Mouse (Mus musculus): ENCODE data around the gene Mrm1. TPM values are rescaled to one million over a fixed set of nuclear protein-coding genes. Genes with fewer than 3 reads are reported as not detected.
"Not testable (repeated sequence)": the region's sequence is repeated elsewhere in the genome, so short reads cannot be mapped to it uniquely, and the experiment has no call there.

The Mrm1 gene
- polyA plus RNA-seq (2015; fragmentation: Nextera tagmentation; extraction: Ambion mirVana), result 19.2 and 19.6 TPM in 2 replicates

GRCm38 (mm10) chr11:84818961-84819692 is at the start of gene Mrm1:
Gene Mrm1, minus strand, starts transcription at chr11:84819515.
- ATAC-seq (ENCODE audit: low FRiP score), result peak; percentile 81
- no peaks in the 10 kb centered on the region for H3K27me3 ChIP-seq (replicated peaks)

GRCm38 (mm10) chr11:84868786-84869259 is 49.5 kb upstream of the Mrm1 start:
- Histone ChIP-seq H3K4me3 (replicated peaks) (peak overlapping the region; percentile 87), H3K9me3 (replicated peaks) (no peaks in the 10 kb centered on the region), H3K4me1 (peaks cover 23% of the 10 kb centered on the region), H3K27ac (replicated peaks) (0 out of 2 replicates have a peak overlapping the region, but pooled peaks have one; percentile 99), H3K4me2 (peak overlapping the region; percentile 88), H3K36me3 (no peaks in the 10 kb centered on the region), H3K9ac (replicated peaks) (peak overlapping the region; percentile 92), H3K27me3 (replicated peaks) (no peaks in the 10 kb centered on the region)
- WGBS, result 20% methylated on average over 7 of the region's 7 CpGs
- ATAC-seq (ENCODE audit: low FRiP score), result no peak

More at GRCm38 (mm10) chr11:84818961-84819692, at the start of gene Mrm1:
- peak within 1 kb of the TSS; percentile 66 for H3K9ac ChIP-seq (replicated peaks)
- peak within 1 kb of the TSS; percentile 97 for H3K4me2 ChIP-seq
- H3K9me3 ChIP-seq (replicated peaks), result no peaks in the 10 kb centered on the region
- H3K27ac ChIP-seq (replicated peaks), result peak within 1 kb of the TSS; percentile 74
- WGBS, result under 1% methylated on average over 54 of the region's 55 CpGs
- H3K36me3 ChIP-seq, result no peaks in the 10 kb centered on the region
- peak within 1 kb of the TSS; percentile 75 for H3K4me3 ChIP-seq (replicated peaks)
- H3K4me1 ChIP-seq, result peaks cover 15% of the 10 kb centered on the region

GRCm38 (mm10) chr11:84867586-84867985 is 48.3 kb upstream of the Mrm1 start:
- H3K4me3 ChIP-seq (replicated peaks), result no peak overlapping the region
- H3K4me2 ChIP-seq, result no peak overlapping the region
- H3K27ac ChIP-seq (replicated peaks), result no peak overlapping the region
- peaks cover 23% of the 10 kb centered on the region for H3K4me1 ChIP-seq
- 92% methylated on average over 2 of the region's 2 CpGs for WGBS
- H3K9ac ChIP-seq (replicated peaks), result no peak overlapping the region
- H3K9me3 ChIP-seq (replicated peaks), result no peaks in the 10 kb centered on the region
- ATAC-seq (ENCODE audit: low FRiP score), result no peak
- no peaks in the 10 kb centered on the region for H3K36me3 ChIP-seq
- H3K27me3 ChIP-seq (replicated peaks), result no peaks in the 10 kb centered on the region

GRCm38 (mm10) chr11:84865268-84865667 is 46.0 kb upstream of the Mrm1 start:
- no peak overlapping the region for H3K4me2 ChIP-seq
- no peaks in the 10 kb centered on the region for H3K27me3 ChIP-seq (replicated peaks)
- H3K9ac ChIP-seq (replicated peaks), result no peak overlapping the region
- no peak for ATAC-seq (ENCODE audit: low FRiP score)
- no peaks in the 10 kb centered on the region for H3K9me3 ChIP-seq (replicated peaks)
- peaks cover 20% of the 10 kb centered on the region for H3K4me1 ChIP-seq
- H3K27ac ChIP-seq (replicated peaks), result no peak overlapping the region
- H3K36me3 ChIP-seq, result peaks cover 4% of the 10 kb centered on the region
- 79% methylated on average over 2 of the region's 2 CpGs for WGBS
- no peak overlapping the region for H3K4me3 ChIP-seq (replicated peaks)

- H3K4me1 ChIP-seq, result no peaks in the 10 kb centered on the region
- no peak for ATAC-seq (ENCODE audit: low FRiP score)
- 97% methylated on average over 6 of the region's 6 CpGs for WGBS
- peaks cover 57% of the 10 kb centered on the region for H3K36me3 ChIP-seq
- H3K27me3 ChIP-seq (replicated peaks), result no peaks in the 10 kb centered on the region
- no peaks in the 10 kb centered on the region for H3K9me3 ChIP-seq (replicated peaks)
- no peak overlapping the region for H3K9ac ChIP-seq (replicated peaks)
- H3K4me2 ChIP-seq, result no peak overlapping the region
- no peak overlapping the region for H3K27ac ChIP-seq (replicated peaks)
- H3K4me3 ChIP-seq (replicated peaks), result no peak overlapping the region
These were observed 36.0 kb upstream of the Mrm1 start for GRCm38 (mm10) chr11:84855285-84855684.

GRCm38 (mm10) chr11:84847475-84848090 is 28.3 kb upstream of the Mrm1 start:
- 74% methylated on average over 7 of the region's 7 CpGs for WGBS
- ATAC-seq (ENCODE audit: low FRiP score), result no peak
- H3K9me3 ChIP-seq (replicated peaks), result no peaks in the 10 kb centered on the region
- H3K36me3 ChIP-seq, result peaks cover 46% of the 10 kb centered on the region
- H3K9ac ChIP-seq (replicated peaks), result no peak overlapping the region
- H3K27ac ChIP-seq (replicated peaks), result no peak overlapping the region
- no peak overlapping the region for H3K4me3 ChIP-seq (replicated peaks)
- H3K4me2 ChIP-seq, result no peak overlapping the region
- no peaks in the 10 kb centered on the region for H3K4me1 ChIP-seq
- no peaks in the 10 kb centered on the region for H3K27me3 ChIP-seq (replicated peaks)

GRCm38 (mm10) chr11:84846741-84847474 is 27.6 kb upstream of the Mrm1 start:
- no peak overlapping the region for H3K4me3 ChIP-seq (replicated peaks)
- no peak overlapping the region for H3K4me2 ChIP-seq
- peaks cover 41% of the 10 kb centered on the region for H3K36me3 ChIP-seq
- no peak overlapping the region for H3K27ac ChIP-seq (replicated peaks)
- 94% methylated on average over 15 of the region's 15 CpGs for WGBS
- no peaks in the 10 kb centered on the region for H3K4me1 ChIP-seq
- H3K9ac ChIP-seq (replicated peaks), result no peak overlapping the region
- no peaks in the 10 kb centered on the region for H3K27me3 ChIP-seq (replicated peaks)
- ATAC-seq (ENCODE audit: low FRiP score), result no peak
- no peaks in the 10 kb centered on the region for H3K9me3 ChIP-seq (replicated peaks)

GRCm38 (mm10) chr11:84839330-84839729 is 20.0 kb upstream of the Mrm1 start:
- Histone ChIP-seq H3K9ac (replicated peaks) (no peak overlapping the region), H3K4me1 (no peaks in the 10 kb centered on the region), H3K4me3 (replicated peaks) (no peak overlapping the region), H3K36me3 (peaks cover 57% of the 10 kb centered on the region), H3K9me3 (replicated peaks) (no peaks in the 10 kb centered on the region), H3K4me2 (no peak overlapping the region), H3K27me3 (replicated peaks) (no peaks in the 10 kb centered on the region), H3K27ac (replicated peaks) (no peak overlapping the region)
- no peak for ATAC-seq (ENCODE audit: low FRiP score)
- 91% methylated on average over 2 of the region's 2 CpGs for WGBS

- H3K27me3 ChIP-seq (replicated peaks); H3K9me3 ChIP-seq (replicated peaks); ATAC-seq (ENCODE audit: low FRiP score): not testable (repeated sequence)
- peak overlapping the region; percentile 62 for H3K4me3 ChIP-seq (replicated peaks)
- peak overlapping the region; percentile 92 for H3K4me2 ChIP-seq
- peaks cover 26% of the 10 kb centered on the region for H3K36me3 ChIP-seq
- H3K4me1 ChIP-seq, result peaks cover 23% of the 10 kb centered on the region
- WGBS, result 78% methylated on average over 11 of the region's 11 CpGs
- H3K27ac ChIP-seq (replicated peaks), result peak overlapping the region; percentile 77
- H3K9ac ChIP-seq (replicated peaks), result 0 out of 2 replicates have a peak overlapping the region, but pooled peaks have one; percentile 67
These were observed 10.2 kb upstream of the Mrm1 start for GRCm38 (mm10) chr11:84829495-84829894.

GRCm38 (mm10) chr11:84828516-84829399 is 9.4 kb upstream of the Mrm1 start, which contains the start of gene Dhrs11:
Gene Dhrs11, minus strand, starts transcription at chr11:84828994.
- Histone ChIP-seq H3K4me1 (peaks cover 23% of the 10 kb centered on the region), H3K36me3 (peaks cover 18% of the 10 kb centered on the region), H3K27me3 (replicated peaks) (no peaks in the 10 kb centered on the region), H3K4me2 (peak within 1 kb of the TSS; percentile 92), H3K4me3 (replicated peaks) (peak within 1 kb of the TSS; percentile 62), H3K9me3 (replicated peaks) (no peaks in the 10 kb centered on the region), H3K9ac (replicated peaks) (peak within 1 kb of the TSS; percentile 67), H3K27ac (replicated peaks) (peak within 1 kb of the TSS; percentile 77)
- ATAC-seq (ENCODE audit: low FRiP score), result peak; percentile 92
- WGBS, result under 1% methylated on average over 62 of the region's 62 CpGs

All from neural tube, embryonic 15.5 days (tissue).